Mouse (Mus musculus): ENCODE results near the gene Kcnk5. TPM values are rescaled to one million over a fixed set of nuclear protein-coding genes. Genes with fewer than 3 reads are reported as not detected.

The Kcnk5 gene
- polyA plus RNA-seq, 1 experiment from 2014 or later: 1.4 TPM

DNA sequence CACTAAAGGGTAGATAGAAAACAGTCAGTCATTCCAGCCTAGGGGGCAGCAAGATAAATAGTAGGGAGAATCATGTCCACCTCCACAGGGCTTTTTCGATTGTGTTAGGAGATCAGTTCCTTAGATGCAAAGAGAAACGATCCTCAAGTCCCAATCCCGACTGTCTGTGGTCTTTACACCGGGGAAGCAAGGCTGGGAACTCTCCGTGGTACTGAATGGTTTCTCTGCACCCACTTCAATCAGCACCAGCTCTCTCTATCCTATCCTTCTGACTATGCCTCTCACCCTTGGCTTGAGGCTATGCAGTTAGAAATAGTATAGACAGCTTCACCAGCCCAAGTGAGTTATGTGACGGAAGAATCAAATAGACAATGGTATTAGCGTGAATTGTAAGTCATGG, 88.1 kb downstream of the Kcnk5 start:
- Histone ChIP-seq H3K4me3 (ENCODE audit: low read length) (no peak overlapping the region), H3K36me3 (ENCODE audit: control insufficient read depth, insufficient read depth, low read length) (no peaks in the 10 kb centered on the region), H3K27me3 (replicated peaks; ENCODE audit: control insufficient read depth, insufficient read depth, low read length) (no peaks in the 10 kb centered on the region), H3K4me2 (ENCODE audit: low read length) (no peak overlapping the region), H3K4me1 (ENCODE audit: control insufficient read depth, insufficient read depth, low read depth, low read length) (no peaks in the 10 kb centered on the region), H3K9ac (ENCODE audit: low read depth, low read length) (no peak overlapping the region), H3K9me3 (ENCODE audit: control insufficient read depth, low read length) (no peaks in the 10 kb centered on the region), H3K27ac (ENCODE audit: low read depth, low read length) (no peak overlapping the region)
- WGBS: 25% methylated on average over 7 of the region's 7 CpGs
- ATAC-seq: no peak

Other genes starting within 250 kb of the Kcnk5 start
- 362 and 384 TPM in 2 replicates for gene Gng2, start 204.2 kb downstream of the Kcnk5 start, polyA plus RNA-seq (2015; fragmentation: Nextera tagmentation; extraction: Ambion mirVana)
- gene Saysd1, start 43.3 kb downstream of the Kcnk5 start, polyA plus RNA-seq (2015; fragmentation: Nextera tagmentation; extraction: Ambion mirVana): 12.1 and 12.6 TPM in 2 replicates
- 0.09 TPM in 1 of 2 replicates, not detected in the other for gene Kcnk16, start 87.4 kb upstream of the Kcnk5 start, polyA plus RNA-seq (2015; fragmentation: Nextera tagmentation; extraction: Ambion mirVana)
- 15.8 and 16.4 TPM in 2 replicates for gene Nudt13, start 112.9 kb upstream of the Kcnk5 start, polyA plus RNA-seq (2015; fragmentation: Nextera tagmentation; extraction: Ambion mirVana)
- 46.5 and 52.5 TPM in 2 replicates for gene Ecd, start 166.3 kb upstream of the Kcnk5 start, polyA plus RNA-seq (2015; fragmentation: Nextera tagmentation; extraction: Ambion mirVana)
- gene Fam149b, start 166.4 kb upstream of the Kcnk5 start, polyA plus RNA-seq (2015; fragmentation: Nextera tagmentation; extraction: Ambion mirVana): 40.1 and 40.4 TPM in 2 replicates
- 129 and 131 TPM in 2 replicates for gene Dnajc9, start 207.1 kb upstream of the Kcnk5 start, polyA plus RNA-seq (2015; fragmentation: Nextera tagmentation; extraction: Ambion mirVana)
- 64.7 and 68.0 TPM in 2 replicates for gene Mrps16, start 211.8 kb upstream of the Kcnk5 start, polyA plus RNA-seq (2015; fragmentation: Nextera tagmentation; extraction: Ambion mirVana)